Mouse (Mus musculus) embryo, embryonic 11.5 days (tissue): ENCODE measurements around the gene Fam107b.
A peak's percentile ranks its signal among the peaks of the same experiment; 100 is the strongest.

Experiments
- DNase-seq: peaks from one replicate; pipeline ENCODE4 v3.0.0-alpha.2; 2012; ENCODE audit warnings: low read depth, low spot score

Gene Fam107b

DNA sequence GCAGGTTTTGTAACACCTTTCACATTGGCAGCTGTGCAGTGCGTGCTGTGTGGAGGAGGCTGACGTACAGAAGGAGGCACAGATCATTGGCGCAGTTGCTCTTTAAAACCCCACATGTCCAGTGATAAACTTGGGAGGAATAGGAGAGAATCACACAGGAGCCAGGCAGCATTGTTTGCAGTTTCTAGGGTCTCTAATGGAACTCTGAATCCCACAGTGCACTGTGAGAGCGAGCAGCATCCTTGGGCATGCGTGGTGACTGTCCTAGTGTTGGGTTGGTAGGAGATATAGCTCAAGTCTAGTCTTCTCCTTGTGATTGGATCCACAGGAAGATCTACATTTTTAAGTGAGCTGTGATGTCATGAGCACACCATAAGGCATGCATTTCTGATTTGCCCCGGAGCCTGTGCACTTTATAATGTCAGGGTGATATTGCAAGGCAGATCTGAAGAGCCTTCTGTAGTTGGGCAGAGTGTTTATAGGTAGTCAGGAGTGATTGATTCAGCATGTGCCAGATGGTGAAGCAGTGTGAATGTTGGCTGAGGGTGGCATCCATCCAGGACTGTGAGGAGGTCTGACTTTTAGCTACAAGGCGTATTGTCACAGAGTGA is 169.2 kb downstream of the Fam107b start:
- DNase-seq: no peak

DNA sequence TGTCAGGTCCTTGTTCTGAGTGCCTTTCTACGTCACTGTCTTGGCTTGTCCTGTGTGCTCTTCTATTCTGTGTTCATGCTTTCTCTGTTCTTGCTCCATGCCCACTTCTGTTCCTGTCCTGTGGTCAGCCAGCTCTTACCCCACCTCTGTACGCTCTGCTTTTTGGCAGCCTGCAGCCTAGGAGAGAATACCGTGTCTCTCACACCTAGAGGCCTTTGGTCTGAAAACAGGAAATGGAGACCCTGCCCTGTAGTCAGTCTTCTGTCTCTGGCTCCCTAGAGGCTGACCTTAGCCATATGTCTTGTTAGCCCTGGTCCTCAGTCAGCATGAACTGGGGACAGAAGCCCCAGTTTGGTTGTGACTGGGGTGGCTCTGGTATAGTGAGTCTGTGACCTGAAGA is 170.0 kb downstream of the Fam107b start:
- no peak for DNase-seq

DNA sequence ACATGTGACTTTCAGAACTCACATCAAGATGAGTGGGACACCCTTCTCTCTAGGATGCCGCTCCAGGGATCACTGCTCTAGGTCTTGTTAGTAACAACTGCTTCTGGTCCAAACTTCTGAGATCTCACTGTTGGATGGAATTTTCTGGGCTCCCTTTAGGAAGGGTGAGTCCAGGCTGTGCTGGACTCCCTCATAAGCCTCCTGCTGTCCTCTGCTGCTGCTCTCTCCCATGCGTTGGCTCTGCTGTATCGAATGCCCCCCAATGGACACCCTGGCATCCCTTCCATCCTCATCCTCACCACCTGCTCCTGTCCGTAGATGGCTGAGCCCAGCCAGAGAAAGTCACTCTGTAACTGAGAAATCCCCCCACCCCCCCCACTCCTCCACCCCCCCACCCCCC is 170.4 kb downstream of the Fam107b start:
- no peak for DNase-seq

DNA sequence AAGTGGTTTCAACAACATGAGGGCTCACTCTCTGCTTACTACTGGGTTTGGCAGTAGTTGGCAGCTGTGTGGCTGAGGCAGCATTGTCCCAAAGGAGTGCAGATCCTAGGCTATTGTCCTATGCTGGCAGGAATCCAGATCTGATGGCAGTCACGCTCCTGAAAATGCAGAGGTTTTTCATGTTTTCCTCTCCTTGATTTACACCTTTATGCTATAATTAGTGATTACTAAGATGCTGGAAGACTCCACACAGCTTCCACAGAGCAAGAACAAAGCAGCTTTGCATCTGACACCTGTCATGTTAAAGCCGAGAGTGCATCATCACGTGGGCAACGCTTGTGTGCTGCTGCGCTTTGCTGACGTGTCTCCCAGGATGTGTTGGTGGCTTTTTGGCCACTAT is 172.2 kb downstream of the Fam107b start:
- DNase-seq: no peak

DNA sequence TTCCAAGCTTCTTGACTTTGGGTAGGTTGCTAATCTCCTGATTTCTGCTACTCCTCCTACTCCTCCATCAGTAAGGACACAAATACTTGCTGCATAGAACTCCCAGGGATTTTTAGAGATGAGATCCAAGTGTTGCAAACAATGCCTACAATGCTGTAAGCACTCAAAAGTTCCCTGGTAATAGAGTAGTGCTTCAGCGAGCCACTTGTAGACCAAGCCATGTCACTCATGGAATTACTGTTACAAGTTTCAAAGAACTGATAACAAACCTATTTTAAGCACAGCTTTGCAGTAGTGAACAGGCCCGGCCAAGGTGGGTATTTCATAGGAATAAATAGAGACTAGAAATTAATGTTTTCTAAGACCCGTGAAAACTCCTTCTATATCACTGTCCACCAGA is 174.8 kb downstream of the Fam107b start:
- no peak for DNase-seq

DNA sequence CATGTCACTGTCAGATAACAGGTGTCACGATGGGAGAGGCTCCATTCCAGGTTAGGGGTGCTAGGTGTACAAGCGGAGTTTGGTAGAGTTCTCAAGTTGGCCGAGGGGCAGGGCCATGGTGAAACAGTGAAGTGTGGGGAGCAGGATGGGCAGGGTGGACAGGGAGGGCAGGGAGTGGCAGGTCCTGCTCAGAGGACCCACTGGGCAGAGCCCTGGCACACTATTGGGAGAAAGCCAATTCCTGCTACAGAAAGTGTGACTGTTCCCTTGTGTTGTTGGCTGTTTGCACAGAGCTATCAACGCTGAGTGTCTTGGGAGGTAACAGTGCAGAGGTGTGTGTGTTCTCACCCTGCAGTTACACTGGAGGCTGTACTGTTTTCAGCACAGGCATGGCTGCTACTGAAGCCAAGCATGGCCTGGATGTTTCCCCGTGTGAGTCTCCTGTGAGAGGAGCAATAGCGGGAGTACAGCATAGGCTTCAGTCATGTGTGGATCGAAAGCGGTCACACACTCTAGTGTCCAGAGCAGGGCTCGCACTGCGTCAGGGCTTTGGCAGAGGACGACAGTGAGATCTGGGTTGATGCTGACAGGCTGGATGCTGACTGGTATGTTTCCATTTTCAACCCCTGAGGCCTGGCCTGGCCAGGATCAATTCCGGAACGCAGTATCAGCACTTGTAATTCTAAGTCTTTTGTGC is 175.8 kb downstream of the Fam107b start:
- DNase-seq: no peak

DNA sequence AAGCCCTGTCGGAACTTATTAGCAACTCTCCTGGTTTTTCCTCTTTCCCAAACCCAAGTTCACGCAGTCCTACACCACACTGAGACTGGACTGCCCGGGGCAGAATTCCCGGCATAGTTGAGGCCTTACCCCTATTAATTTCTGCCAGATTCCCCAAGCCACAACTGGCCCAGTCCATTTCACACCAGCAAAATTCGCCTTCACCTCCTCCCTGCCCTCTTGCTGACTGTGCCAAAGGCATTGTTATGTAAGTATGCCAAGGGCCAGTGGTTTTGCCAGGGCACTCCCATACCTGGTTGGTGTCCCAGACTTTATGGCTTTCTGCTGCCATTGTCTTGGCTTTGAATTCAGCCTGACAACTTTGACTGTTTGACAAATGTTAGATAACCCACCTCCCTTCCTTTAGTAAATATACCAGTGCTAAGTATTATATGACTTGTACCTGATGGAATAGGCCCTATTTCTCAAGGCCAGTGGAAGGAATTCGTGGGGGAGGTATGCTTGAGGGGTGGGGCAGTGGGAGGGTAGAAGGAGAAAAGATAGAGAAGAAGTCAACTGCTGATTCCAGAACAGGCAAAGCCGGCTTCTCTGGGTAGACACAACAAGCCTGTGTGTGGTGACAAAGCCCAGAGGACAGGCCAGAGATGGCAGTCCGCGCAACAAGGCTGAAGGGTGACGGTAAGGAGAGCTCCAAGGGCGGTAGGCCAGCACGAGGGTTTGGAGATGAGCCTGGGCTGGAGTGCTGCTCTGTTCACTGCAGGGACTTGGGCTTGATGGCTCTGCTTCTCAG is 178.6 kb downstream of the Fam107b start:
- DNase-seq: no peak

DNA sequence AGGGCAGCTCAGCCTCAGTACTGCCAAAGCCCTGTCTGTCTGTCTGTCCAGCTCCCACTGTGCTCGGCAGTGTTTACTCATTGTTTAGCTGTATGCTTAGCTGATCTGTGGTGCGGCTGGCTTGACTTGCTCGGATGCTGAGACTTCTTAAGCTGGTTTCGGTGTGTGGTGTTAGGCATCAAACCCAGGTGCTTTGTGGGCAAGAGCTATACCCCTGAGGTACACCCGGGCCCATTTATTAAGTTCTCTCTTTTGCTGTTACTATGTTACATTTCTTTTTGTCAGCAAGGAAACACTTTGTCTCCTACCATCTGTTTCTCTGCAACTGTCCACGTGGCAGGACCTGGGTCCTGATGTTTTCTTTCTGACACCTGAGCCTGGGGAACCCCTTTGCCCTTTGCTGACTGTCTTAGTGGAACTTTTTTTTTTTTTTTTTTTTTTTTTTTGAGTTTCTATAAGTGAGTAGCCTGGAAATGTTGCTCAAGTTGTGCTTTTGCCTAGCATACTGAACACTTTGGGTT is 179.3 kb downstream of the Fam107b start:
- DNase-seq: no peak

DNA sequence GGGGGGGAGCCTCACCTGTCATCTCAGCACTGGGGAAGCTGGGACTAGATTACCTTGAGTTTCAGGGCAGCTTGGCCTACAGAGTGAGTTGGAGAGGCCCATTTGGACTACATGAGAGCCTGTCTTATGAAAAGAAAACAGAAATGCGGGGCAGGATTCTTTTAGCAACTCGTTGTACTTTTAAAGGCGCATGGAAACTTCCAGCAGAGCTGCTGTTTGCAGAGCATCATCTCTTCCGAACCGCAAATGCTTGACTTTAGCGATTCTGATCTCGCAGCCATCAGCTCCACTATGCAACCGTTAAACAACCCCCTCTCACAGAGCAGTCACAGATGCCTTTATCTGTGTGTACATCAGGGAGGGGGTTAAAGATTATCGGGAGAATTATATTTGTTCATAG is 179.8 kb downstream of the Fam107b start:
- no peak for DNase-seq

DNA sequence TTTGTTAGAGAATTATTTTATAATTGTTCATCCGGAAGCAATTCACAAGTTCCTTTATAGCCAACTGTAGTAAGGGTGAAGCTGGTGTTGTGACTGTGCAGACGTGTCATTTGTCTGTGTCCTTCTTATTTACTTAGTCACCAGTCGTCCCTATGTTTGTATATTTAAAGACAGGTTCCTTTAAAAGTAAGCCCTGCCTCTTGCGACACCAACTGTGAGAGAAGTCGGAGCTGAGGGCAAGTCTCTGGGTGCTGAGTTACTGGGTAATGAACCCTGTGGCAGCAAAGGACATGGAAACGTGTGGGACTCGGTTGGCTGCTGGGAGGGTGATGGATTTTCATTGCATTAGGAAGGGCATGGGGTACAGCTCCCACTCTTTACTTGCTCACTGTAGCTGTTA is 182.1 kb downstream of the Fam107b start:
- DNase-seq: no peak

DNA sequence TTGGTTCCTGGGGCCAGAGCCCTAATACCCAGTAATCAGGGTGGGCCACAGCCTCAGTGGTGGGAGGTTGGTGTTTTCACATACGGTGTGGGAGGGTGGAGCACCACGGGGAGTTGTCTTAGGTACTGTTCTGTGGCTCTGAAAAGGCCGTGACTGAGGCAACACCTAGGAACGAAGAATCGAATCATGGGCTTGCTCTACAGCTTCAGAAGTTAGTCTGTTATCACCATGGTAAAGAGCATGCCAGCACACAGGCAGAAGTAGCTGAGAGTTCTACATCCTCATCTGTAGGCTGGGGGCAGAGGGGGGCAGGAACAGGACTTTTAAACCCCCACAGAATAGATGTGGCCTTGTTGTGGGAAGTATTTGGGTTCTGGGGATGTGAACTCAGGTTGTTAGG is 182.6 kb downstream of the Fam107b start:
- no peak for DNase-seq

DNA sequence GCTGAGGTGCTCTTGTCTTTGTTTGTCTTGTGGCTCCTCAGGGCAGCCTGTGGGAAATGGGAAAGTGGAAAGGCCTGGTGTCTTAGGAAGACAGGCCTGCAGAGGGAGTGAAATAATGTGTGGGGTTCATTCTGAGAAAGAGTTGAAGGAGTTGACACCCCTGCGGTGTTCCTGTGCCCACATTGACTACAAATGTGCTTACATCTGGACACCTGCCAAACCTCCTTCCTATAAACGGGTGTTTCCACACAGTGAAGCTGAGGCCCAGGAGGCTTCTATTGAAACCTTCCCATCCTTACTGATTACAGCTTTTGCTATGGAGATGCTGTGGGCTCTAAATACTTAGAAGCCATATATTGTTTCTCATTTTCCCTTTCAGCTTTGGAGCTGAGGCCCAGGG is 183.5 kb downstream of the Fam107b start:
- DNase-seq: no peak

DNA sequence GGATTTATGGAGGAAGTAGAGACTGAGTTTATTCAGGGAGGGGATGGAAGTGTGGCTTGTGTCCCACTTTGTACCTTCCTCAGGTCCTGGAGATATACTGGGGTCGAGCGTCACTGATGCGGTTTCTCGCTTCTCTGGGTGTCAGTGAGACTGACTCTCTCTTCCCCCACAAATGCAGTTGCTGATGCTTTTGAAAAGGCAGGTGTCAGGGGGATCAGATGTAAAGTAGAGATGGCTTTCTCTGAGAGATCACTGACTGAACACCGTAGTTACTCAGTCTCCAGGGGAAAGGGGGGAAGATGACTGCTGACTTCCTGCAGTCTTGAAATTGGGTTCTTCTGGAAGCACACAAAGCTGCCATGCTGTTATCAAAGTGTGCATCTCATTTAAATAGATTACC is 185.6 kb downstream of the Fam107b start:
- no peak for DNase-seq

DNA sequence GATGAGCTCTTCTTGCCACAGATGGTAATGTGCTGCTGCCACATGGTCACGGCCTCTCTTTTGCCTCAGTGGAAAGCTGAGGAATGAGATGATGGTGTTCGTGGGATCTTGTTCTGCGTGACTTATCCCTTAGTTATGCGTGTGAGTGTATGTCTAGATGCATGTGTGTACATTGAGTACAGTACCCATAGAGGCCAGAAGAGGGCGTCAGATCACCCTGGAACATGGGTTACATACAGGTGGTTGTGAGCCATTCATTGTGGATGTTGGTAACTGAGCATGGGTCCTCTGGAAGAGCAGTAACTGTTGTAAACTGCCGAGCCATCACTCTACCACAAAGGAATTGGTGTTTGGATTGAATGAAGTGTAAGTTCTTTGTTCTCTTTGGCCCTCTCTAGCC is 188.1 kb downstream of the Fam107b start:
- no peak for DNase-seq

DNA sequence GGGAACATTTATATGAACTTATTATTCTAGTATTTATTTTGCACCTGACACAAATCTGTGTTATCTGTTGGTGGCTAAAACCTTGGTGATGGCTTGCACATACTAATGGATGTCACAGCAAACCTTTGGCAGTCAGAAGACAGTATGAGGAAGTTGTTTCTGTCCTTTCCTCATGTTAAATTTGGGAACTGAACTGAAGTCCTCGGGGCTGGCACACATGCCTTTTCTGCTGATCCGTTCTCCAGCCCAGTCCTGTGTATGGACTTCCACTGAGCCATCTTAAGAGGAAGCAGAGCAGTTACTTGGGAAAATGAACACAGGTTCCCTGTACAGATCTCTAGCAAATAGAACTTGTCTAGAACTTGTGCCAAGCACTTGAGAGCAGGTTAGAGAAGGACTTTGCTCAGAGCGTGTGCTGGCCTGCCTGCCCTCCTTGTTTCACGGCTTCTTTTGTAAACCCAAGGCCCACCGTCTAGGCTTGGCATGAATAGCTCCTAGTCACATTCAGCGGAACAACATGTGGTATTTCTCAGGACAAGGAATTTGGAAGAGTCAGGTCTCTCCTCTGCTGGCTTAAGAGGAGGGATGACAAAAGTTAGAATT is 190.0 kb downstream of the Fam107b start:
- DNase-seq: no peak

DNA sequence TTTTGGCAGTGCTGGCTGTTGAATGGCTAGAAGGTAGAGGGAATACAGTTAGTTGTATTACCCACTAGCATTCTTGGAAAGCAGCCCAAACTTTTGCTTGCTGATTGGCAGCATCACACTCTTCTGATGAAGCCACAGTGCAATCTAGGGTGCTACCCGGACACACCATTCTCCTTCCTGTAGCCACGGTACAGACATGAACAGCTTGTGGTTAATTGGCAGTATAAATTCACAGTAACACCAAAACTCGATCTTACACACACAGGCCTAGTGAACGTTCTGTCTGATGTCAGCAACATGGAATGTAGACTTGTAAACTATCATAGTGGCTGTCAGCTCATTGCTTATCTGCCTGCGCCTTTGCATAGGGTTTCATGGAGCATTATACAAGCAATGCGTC is 193.8 kb downstream of the Fam107b start:
- DNase-seq: no peak

DNA sequence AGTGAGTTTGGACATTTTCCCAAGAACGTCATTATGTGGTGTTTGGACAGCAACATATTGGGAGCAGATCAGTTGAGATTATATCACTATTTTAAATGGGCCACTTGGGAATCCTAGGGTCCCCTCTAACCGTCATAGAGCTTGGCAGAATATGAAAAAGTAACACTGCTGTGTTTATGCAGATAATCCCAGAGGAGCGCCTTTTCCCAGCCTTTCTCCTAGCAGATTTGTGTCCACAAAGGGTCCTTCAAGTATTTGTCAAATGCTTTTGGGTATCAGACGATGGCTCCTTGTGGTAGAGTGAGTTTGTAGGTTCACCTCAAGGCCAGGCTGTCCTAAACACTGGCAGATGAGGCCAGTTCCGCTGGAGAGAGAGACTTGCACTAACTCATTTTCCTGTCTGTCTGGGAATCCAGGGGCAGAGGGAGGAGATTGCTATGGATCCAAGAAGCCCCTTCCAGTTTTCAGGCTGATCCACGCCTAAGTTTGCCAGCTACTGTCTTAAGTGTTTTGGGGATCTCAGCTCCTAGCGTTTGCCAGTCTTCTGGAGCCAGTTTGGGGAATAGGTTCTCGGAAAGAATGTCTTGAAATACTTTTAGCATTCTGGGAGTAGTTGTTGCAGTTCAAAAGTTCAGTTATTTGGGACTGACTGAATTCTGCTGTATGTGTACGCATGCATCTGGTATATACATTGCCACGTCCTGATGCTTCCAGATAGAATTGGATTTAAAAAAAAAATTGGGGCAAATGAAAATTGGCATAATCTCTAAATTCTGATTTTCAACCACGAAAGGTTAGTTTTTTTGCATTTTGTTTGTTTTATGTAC is 195.9 kb downstream of the Fam107b start:
- DNase-seq: no peak

DNA sequence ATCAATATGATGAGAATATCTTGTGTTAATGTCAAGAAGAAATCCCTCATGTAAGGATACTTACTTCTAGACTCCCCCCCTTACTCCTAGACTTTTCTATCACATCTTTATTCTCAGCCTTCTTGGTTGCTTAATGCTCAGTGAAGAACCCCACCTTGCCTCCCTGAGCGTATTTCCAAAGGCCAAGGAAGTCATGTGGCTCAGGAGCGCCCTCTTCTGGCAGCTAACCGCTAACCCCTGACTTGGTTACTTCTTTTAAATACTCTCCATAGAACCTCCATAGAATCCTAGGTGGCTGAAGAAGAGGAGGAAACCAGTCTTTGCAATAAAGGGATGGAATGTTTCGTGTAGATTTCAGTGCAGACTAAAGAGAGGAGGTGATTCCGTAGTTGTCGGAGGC is 199.0 kb downstream of the Fam107b start:
- DNase-seq: peak; percentile 68

DNA sequence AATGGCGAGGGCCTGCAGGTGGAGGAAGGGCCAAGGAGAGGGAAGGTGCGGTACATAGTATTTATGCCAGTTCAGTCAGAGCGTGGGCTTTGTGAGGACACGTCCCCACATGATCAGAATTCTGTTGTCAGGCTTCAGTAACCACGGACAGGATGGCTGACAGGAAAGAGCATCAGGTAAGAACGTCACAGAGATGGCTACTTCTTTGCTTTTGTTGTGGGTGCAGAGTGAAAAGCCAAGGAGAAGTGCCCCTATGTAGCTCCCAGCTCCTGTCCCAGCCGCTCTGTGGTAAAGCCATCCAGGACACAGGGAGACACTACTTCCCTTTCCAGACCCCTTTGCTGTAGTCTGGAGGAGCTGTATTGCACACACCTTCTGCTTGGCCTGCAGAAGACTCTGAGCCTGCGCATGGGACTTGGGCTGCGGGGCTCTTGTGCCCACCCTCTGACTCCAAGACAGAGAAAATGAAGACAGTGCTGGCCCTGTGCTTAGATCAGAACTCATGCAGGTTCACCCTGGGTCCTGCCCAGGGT is 199.6 kb downstream of the Fam107b start:
- no peak for DNase-seq

DNA sequence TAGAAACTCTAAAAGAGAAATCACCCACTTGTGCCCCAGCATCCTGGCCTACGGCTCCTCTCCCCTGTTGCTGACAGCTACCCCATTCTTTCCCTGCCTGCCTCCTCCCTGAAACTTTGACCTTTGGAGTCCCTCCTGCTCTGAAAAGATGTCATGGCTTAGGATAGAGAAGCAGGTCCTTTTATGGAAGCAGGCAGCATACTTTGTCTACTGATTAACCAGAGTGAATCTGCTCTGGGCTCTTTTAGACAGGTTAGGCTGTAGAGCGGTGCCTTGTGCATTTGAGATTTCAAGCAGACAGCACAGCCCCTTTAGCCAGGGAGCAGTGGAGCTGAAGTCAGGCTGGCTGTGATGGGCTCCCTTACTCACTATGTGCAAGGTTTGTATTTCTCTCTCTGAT is 200.1 kb downstream of the Fam107b start:
- no peak for DNase-seq

DNA sequence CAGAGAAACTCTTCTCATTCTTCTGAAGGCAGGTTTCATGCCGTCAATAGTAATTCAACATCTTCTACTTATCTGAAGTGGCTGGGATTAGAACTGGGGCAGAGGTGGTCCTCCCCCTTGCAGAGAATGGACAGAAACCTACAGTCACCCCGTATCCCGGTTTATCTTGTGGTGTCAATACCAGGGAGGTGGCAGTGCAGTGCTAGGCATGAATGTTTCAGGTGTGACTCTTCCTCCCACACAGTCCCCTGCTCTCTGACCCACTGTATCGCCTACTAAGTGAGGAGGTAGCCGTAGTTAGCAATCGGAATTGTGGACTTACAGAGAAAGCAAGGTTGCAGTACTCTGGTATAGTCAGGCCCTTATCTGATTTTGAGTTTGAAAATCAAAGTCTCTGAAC is 201.2 kb downstream of the Fam107b start:
- DNase-seq: no peak
